ENCODE assay signal across 15 mouse cellular contexts in the genomic region with DNA sequence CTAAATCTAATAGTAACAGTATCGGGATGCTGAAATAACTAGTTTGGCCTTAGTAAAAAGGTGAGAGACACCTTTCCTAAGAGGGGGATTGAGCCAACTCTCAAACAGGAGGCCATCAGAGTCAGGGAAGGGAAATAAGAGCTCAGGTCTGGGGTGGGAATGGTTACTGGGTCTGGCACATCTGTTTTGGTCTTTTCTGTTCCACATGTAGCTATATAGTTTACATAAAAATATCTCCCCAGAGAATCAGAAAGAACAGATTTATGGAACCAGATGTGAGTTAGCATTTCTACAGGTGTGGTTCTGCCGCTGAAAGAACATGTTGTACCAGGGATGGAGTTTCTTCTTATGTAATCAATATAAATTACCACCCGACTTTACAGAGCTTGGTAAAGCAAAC.
"Had no signal": no experiment of that assay in that cellular context is flagged by ENCODE, and none has a peak within 500 bp of the region (broad histone marks: within the 10 kb centered on the region; RNA-seq: fewer than 3 reads in every experiment).

No protein-coding gene starts in this region.

- DNase-seq: liver, postnatal 0 days; lung, adult 2 months; lung, postnatal 4 days; right cerebral cortex, postnatal 14 days; thymus, adult 2 months; thymus, postnatal 25 days; thymus, postnatal 4 days had no signal

- H3K4me3 ChIP-seq: lung, embryonic 15.5 days; midbrain, embryonic 10.5 days; midbrain, embryonic 12.5 days; midbrain, embryonic 15.5 days; neural tube, embryonic 12.5 days; stomach, embryonic 15.5 days had no signal

- H3K9ac ChIP-seq: liver, postnatal 0 days; lung, embryonic 15.5 days; midbrain, embryonic 12.5 days; midbrain, embryonic 15.5 days; neural tube, embryonic 12.5 days; stomach, embryonic 15.5 days had no signal

- H3K4me2 ChIP-seq: lung, embryonic 15.5 days; midbrain, embryonic 12.5 days; midbrain, embryonic 15.5 days; neural tube, embryonic 12.5 days; stomach, embryonic 15.5 days had no signal

- H3K9me3 ChIP-seq: lung, embryonic 15.5 days; midbrain, embryonic 10.5 days; midbrain, embryonic 12.5 days; midbrain, embryonic 15.5 days; neural tube, embryonic 12.5 days; stomach, embryonic 15.5 days had no signal

- H3K4me1 ChIP-seq: midbrain, embryonic 12.5 days; midbrain, embryonic 15.5 days had no signal

- H3K27ac ChIP-seq: lung, embryonic 15.5 days; midbrain, embryonic 10.5 days; midbrain, embryonic 12.5 days; midbrain, embryonic 15.5 days; neural tube, embryonic 12.5 days; stomach, embryonic 15.5 days; stomach, postnatal 0 days had no signal

- H3K27me3 ChIP-seq: lung, embryonic 15.5 days; midbrain, embryonic 12.5 days; midbrain, embryonic 15.5 days; neural tube, embryonic 12.5 days; stomach, embryonic 15.5 days had no signal

- ATAC-seq: liver, postnatal 0 days; lung, postnatal 0 days; midbrain, embryonic 15.5 days had no signal

- H3K36me3 ChIP-seq: lung, embryonic 15.5 days; midbrain, embryonic 10.5 days; midbrain, embryonic 12.5 days; midbrain, embryonic 15.5 days; neural tube, embryonic 12.5 days; stomach, embryonic 15.5 days had no signal
